Mouse (Mus musculus): ENCODE results near the gene Myocd.

DNA sequence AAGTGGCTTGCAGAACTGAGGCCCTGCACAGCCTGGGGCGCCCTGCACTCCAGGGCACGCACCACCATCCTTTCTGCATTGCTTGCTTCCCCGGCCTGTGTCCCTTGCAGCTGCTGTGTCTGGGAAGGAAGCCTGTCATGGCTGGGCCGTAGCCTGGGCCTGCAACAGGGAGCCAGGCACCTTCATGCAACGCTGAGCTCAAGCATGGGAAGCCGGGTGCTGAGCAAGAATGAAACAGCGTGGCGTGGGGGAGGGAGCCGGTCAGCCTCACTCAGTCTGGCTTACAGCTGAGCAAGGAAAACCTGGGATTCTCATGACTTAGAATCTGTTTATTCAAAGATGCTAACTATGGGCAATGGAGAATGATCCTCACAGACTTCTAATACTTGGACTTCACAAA, 143.2 kb downstream of the Myocd start:
- TF ChIP-seq USF1 (IDR thresholded peaks at IDR 0.05; ENCODE audit: low read depth) (no peak), POLR2A (IDR thresholded peaks at IDR 0.05; ENCODE audit: insufficient read length, low read depth) (no peak), TCF12 (IDR thresholded peaks at IDR 0.05; ENCODE audit: insufficient read depth, poor library complexity, severe bottlenecking) (no peak), MAX (IDR thresholded peaks at IDR 0.05; ENCODE audit: low read depth) (no peak), MYOG (IDR thresholded peaks at IDR 0.05; ENCODE audit: control insufficient read depth in 1 of 3, insufficient read depth in 1 of 3, insufficient read length in 2 of 3, low read depth in 2 of 3) (no peak), SRF (IDR thresholded peaks at IDR 0.05; ENCODE audit: control insufficient read depth, insufficient read length, low read depth) (no peak), POLR2AphosphoS2 (IDR thresholded peaks at IDR 0.05; ENCODE audit: insufficient read length, low read depth) (no peak)
